Comparison of ENCODE assay signal across 30 mouse cellular contexts in genomic region chr8:113523561-113523960, GRCm38 (mm10).
A peak's percentile ranks its signal among the peaks of the same experiment; 100 is the strongest.
DNase-seq lines count a peak whose midpoint lies in the region; ATAC-seq and TF ChIP-seq lines count a peak whose summit lies in the region.
"Had no signal": no experiment of that assay in that cellular context is flagged by ENCODE, and none has a peak within 500 bp of the region (broad histone marks: within the 10 kb centered on the region; RNA-seq: fewer than 3 reads in every experiment).

No protein-coding gene starts in this region.

- 91% methylated on average over 1 of the region's 1 CpGs for WGBS in forebrain, embryonic 15.5 days

- no peaks in the 10 kb centered on the region for H3K9me3 ChIP-seq in forebrain, embryonic 15.5 days
- H3K9me3 ChIP-seq: forebrain, embryonic 12.5 days; heart, embryonic 15.5 days; hindbrain, embryonic 10.5 days; hindbrain, embryonic 13.5 days; intestine, embryonic 15.5 days had no signal

- H3ac ChIP-seq in C2C12 (ENCODE audit: control insufficient read depth, insufficient read length, low read depth) (no peak overlapping the region), myocyte (ENCODE audit: control insufficient read depth, insufficient read length) (no peak overlapping the region)

- H3K79me3 ChIP-seq in C2C12 (ENCODE audit: low read depth): no peaks in the 10 kb centered on the region

- peak; percentile 60 for DNase-seq in R1 (ENCODE audit: low read depth, low spot score)
- no peak for DNase-seq in heart, adult 8-10 months (ENCODE audit: low spot score)
- no peak for DNase-seq in spleen, postnatal 14 days (ENCODE audit: low spot score in 2 of 2)
- DNase-seq: adrenal gland, adult 8-10 months; adrenal gland, postnatal 25 days; B cell, adult 2 months; cerebellum, adult 11-12 months; cerebellum, adult 8-10 months; cerebellum, postnatal 10 days; cerebellum, postnatal 36 days; embryo, embryonic 11 days; gastrocnemius, postnatal 10 days; gastrocnemius, postnatal 36 days; heart, adult 11 months; heart, postnatal 10 days; heart, postnatal 36 days; kidney, adult 11 months had no signal

- no peak for ATAC-seq in forebrain, embryonic 15.5 days (replicated peaks)
- ATAC-seq: activated CD4-positive, CD25-positive, alpha-beta regulatory T cell, adult 4 months; CD4-positive, CD25-positive, alpha-beta regulatory T cell, adult 4 months; forebrain, embryonic 16.5 days; hindbrain, embryonic 16.5 days; intestine, embryonic 15.5 days had no signal

- no peak overlapping the region for H3K27ac ChIP-seq in forebrain, embryonic 15.5 days (replicated peaks)
- H3K27ac ChIP-seq: forebrain, embryonic 12.5 days; heart, embryonic 15.5 days; hindbrain, embryonic 10.5 days; hindbrain, embryonic 13.5 days; intestine, embryonic 15.5 days had no signal

- H3K36me3 ChIP-seq in C2C12 (ENCODE audit: control insufficient read depth, insufficient read depth): no peaks in the 10 kb centered on the region
- H3K36me3 ChIP-seq in myocyte (ENCODE audit: control insufficient read depth, insufficient read depth): no peaks in the 10 kb centered on the region
- no peaks in the 10 kb centered on the region for H3K36me3 ChIP-seq in forebrain, embryonic 15.5 days
- H3K36me3 ChIP-seq: forebrain, embryonic 12.5 days; heart, embryonic 12.5 days; heart, embryonic 15.5 days; hindbrain, embryonic 10.5 days; hindbrain, embryonic 13.5 days; intestine, embryonic 15.5 days had no signal

- H3K9ac ChIP-seq in forebrain, embryonic 15.5 days (replicated peaks): no peak overlapping the region
- H3K9ac ChIP-seq: forebrain, embryonic 12.5 days; heart, embryonic 12.5 days; heart, embryonic 15.5 days; hindbrain, embryonic 13.5 days; intestine, embryonic 15.5 days had no signal

- H3K4me2 ChIP-seq in myocyte (ENCODE audit: low read depth): peak overlapping the region; percentile 19
- no peak overlapping the region for H3K4me2 ChIP-seq in forebrain, embryonic 15.5 days (replicated peaks)
- H3K4me2 ChIP-seq: forebrain, embryonic 12.5 days; heart, embryonic 12.5 days; heart, embryonic 15.5 days; hindbrain, embryonic 13.5 days; intestine, embryonic 15.5 days had no signal

- H3K79me2 ChIP-seq in C2C12 (ENCODE audit: control insufficient read depth, insufficient read depth) (no peaks in the 10 kb centered on the region), myocyte (ENCODE audit: control insufficient read depth, insufficient read depth) (no peaks in the 10 kb centered on the region)

- no peak for TF ChIP-seq POLR2A in myocyte (IDR thresholded peaks at IDR 0.05; ENCODE audit: insufficient read length, low read depth)

- no peak overlapping the region for H3K4me3 ChIP-seq in C2C12 (ENCODE audit: insufficient read depth, poor library complexity, severe bottlenecking)
- no peak overlapping the region for H3K4me3 ChIP-seq in myocyte
- no peak overlapping the region for H3K4me3 ChIP-seq in forebrain, embryonic 15.5 days
- H3K4me3 ChIP-seq: forebrain, embryonic 12.5 days; heart, embryonic 12.5 days; heart, embryonic 15.5 days; hindbrain, embryonic 10.5 days; hindbrain, embryonic 13.5 days; intestine, embryonic 15.5 days had no signal

- H3K27me3 ChIP-seq in C2C12 (ENCODE audit: control insufficient read depth, insufficient read depth, insufficient read length) (no peaks in the 10 kb centered on the region), myocyte (ENCODE audit: control insufficient read depth, insufficient read depth, insufficient read length) (no peaks in the 10 kb centered on the region)
- no peaks in the 10 kb centered on the region for H3K27me3 ChIP-seq in forebrain, embryonic 15.5 days
- H3K27me3 ChIP-seq: forebrain, embryonic 12.5 days; heart, embryonic 12.5 days; heart, embryonic 15.5 days; hindbrain, embryonic 13.5 days; intestine, embryonic 15.5 days had no signal

- TF ChIP-seq CTCF in C2C12 (IDR thresholded peaks at IDR 0.05; ENCODE audit: control insufficient read depth, insufficient read depth, insufficient read length): no peak

- H3K4me1 ChIP-seq in forebrain, embryonic 15.5 days: no peaks in the 10 kb centered on the region
- H3K4me1 ChIP-seq: forebrain, embryonic 12.5 days; heart, embryonic 12.5 days; heart, embryonic 15.5 days; hindbrain, embryonic 13.5 days; intestine, embryonic 15.5 days had no signal

TF ChIP-seq in C2C12, 6 proteins besides CTCF, POLR2A, EP300 and RAD21:
- peak; percentile 18 for TF ChIP-seq FOSL1 (IDR thresholded peaks at IDR 0.05; ENCODE audit: insufficient read depth, low read length, poor library complexity, severe bottlenecking)
- TF ChIP-seq USF1 (IDR thresholded peaks at IDR 0.05; ENCODE audit: low read depth): no peak

TF ChIP-seq in myocyte, 11 proteins besides CTCF, POLR2A, EP300 and RAD21:
- TF ChIP-seq MAX (IDR thresholded peaks at IDR 0.05; ENCODE audit: low read depth): no peak
- TF ChIP-seq POLR2AphosphoS2 (IDR thresholded peaks at IDR 0.05; ENCODE audit: insufficient read length, low read depth): no peak
- no peak for TF ChIP-seq TCF12 (IDR thresholded peaks at IDR 0.05; ENCODE audit: insufficient read depth, poor library complexity, severe bottlenecking)
- TF ChIP-seq CEBPB (IDR thresholded peaks at IDR 0.05; ENCODE audit: insufficient read depth, poor library complexity, severe bottlenecking): no peak
- no peak for TF ChIP-seq USF1 (IDR thresholded peaks at IDR 0.05; ENCODE audit: low read depth)
- no peak for TF ChIP-seq MYOD1 (IDR thresholded peaks at IDR 0.05; ENCODE audit: control insufficient read depth in 1 of 3, insufficient read length in 2 of 3, low read depth in 2 of 3)
- no peak for TF ChIP-seq TCF3 (IDR thresholded peaks at IDR 0.05; ENCODE audit: insufficient read length, low read depth)
- no peak for TF ChIP-seq E2F4 (IDR thresholded peaks at IDR 0.05; ENCODE audit: insufficient read depth)
